Mouse (Mus musculus): Measurements from ENCODE around the gene Olfr376. TPM values are rescaled to one million over a fixed set of nuclear protein-coding genes. Genes with fewer than 3 reads are reported as not detected.

The Olfr376 gene
- not detected for total RNA-seq (2021)

DNA sequence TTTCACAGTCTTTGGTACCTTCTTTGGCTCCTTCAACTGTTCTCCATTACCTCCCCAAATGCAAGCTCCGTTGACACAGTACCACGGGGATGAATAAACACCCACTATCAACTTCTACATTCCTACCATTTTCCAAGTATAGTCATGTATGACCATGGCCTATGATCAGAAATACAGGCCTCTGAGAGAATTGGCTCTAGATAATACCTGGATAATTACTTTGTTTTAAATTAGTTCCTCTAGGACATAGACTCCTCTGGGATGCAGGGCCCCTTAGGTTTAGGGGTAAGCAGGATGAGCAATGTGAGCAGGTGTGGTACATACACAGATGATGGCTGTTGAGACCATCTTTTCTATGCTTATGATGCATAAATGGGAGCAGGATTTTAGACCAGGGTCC, at the start of gene Olfr376:
Gene Olfr376, plus strand, starts transcription at position 301 of the 400 bp plus-strand sequence.
- intact Hi-C loops (cut with DNase I), result no loop called here
- no peak for DNase-seq

DNA sequence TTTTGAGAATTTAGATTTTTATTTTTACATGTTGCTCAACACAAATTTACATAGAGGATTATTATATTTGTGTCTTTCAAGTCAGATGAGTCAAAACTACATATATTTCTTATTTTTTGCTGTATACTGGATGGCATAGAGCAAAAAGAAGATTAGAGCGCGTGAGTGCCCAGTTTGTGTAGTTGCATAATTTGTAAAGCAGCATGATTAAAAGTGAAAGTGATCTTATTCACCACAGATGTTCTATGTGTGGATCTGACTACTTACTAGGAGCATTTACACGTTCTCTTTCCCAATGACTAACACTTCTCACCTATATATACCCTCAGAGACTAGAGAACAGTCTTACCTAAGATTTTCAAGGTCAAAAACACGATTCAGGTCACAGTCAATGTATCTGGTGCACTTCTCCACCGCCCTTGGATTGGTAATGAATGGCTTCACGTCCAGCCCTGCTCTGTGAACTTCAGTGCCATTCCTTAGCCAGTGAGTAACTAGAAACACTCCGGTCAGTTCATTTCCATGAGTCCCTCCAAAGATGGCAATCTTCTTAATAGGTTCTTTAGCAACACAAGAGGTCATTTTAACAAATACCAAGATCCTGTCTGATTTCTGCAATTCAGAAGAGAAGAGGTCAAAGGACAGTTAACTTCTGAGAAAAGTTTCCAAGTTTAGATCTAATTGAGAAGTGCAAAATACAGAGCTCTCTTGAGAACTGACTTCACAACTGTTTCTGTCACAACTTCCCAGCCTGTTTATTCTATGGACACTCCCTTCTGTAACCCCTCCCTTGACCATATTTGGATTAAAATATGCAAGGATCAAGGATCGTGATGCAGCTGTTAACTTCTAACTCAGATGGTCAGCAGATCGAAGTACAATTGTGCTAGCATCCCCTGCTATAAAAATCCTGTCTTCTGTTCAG, 46.9 kb upstream of the Olfr376 start:
- no peak for DNase-seq
- intact Hi-C loops (cut with DNase I), result no loop called here

DNA sequence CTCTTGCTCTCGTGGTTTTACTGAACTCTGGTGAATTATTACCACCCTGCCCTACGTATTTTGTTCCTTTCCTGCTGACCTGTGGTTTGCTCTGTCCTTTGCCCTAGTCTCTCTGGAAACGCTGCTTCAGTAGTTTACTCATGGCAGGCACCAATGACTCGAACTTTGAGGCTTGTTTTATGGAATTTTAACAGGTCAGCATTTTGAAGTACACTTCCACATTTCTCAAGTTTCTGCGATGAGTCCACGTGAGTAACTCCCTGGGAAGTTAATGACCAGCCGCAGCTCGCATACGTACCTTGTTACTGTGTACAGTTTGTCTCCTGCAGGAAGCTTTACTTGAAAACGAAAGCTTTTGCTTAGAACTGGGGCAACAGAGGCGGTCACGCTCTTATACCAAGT, 44.6 kb upstream of the Olfr376 start:
- intact Hi-C loops (cut with DNase I), result no loop called here
- no peak for DNase-seq

GRCm38 (mm10) chr11:73327361-73327760, 43.7 kb upstream of the Olfr376 start:
- intact Hi-C loops (cut with DNase I), result no loop called here
- peak; percentile 4 for DNase-seq

- no peak for DNase-seq
- intact Hi-C loops (cut with DNase I), result no loop called here
These were observed 41.6 kb upstream of the Olfr376 start, which contains the start of the genes Aspa, Gm49340 and Spata22 for GRCm38 (mm10) chr11:73329442-73329841. Gene Aspa, minus strand, starts transcription at chr11:73329596. Gene Gm49340, plus strand, starts transcription at chr11:73329741. Gene Spata22, plus strand, starts transcription at chr11:73329741.

DNA sequence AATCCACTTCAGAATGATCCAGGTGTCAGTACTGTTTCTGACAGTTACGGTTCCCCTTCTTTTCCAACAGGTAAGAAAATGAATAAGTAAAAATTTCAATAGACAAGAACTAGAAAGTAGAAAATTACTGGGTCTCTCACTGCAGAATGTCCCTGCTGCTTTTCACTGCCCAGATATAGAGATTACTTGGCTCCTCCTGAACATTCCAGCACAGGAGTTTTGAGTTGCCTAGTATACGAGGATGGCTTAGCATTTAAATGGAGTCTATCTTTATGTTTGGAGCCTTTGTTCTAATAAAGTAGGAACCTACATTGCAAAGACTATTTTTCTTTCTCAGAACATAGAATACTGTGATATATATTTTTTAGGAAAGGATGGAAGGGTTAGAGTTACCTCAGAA, 37.7 kb upstream of the Olfr376 start:
- DNase-seq, result no peak
- intact Hi-C loops (cut with DNase I), result no loop called here

DNA sequence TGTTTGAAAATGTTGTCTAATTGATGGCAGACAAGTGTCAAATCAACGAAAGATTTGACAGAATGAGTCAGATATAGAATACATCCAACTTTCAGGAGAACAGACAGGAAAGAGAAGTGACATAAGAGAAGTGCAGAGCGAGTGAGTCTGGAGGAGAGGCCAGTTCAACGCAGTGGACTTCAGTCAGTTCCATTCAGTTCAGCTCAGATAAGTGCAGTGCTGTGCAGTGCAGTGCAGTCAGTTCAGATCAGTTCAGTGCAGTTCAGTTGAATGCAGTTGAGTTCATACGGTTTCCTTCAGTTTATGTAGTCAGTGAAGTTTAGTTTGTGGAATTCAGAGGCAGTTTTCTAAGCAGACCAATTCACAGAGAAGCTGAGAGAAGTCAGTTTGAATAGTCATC, 34.1 kb upstream of the Olfr376 start:
- intact Hi-C loops (cut with DNase I), result no loop called here
- DNase-seq, result no peak

- intact Hi-C loops (cut with DNase I), result no loop called here
- DNase-seq, result no peak
These were observed 20.6 kb upstream of the Olfr376 start, which contains the start of gene Olfr20 for GRCm38 (mm10) chr11:73350483-73350882. Gene Olfr20, plus strand, starts transcription at chr11:73350783.

DNA sequence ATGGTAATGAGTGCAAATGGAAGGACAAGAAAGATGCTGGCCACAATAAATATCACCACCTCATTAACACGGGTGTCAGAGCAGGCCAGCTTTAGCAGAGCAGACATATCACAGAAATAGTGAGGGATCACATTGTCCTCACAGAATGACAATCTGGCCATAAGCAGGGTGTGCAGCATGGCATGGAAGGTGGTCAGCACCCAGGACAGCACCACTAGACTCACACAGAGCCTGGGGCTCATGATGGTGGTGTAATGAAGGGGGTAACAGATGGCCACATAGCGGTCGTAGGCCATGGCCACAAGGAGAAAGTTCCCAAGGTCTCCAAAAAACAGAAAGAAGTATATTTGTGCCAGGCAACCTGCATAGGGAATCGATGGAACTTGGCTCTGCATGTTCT, 24.3 kb downstream of the Olfr376 start:
- intact Hi-C loops (cut with DNase I), result no loop called here
- no peak for DNase-seq

- intact Hi-C loops (cut with DNase I), result no loop called here
These were observed 28.5 kb downstream of the Olfr376 start, which contains the start of gene Olfr1 for GRCm38 (mm10) chr11:73399514-73399913. Gene Olfr1, minus strand, starts transcription at chr11:73399614.

More at GRCm38 (mm10) chr11:73399514-73399913, 28.5 kb downstream of the Olfr376 start, which contains the start of gene Olfr1:
- DNase-seq, result no peak

Other genes with a start within 250 kb of the Olfr376 start
- gene Haspin, start 233.0 kb upstream of the Olfr376 start, total RNA-seq (2021), result 1 to 10 TPM; 1.6 TPM
- 1 to 10 TPM in 1 of 2 experiments, under 1 TPM in 1; 0.72 to 1.0 TPM for gene P2rx5, start 210.8 kb upstream of the Olfr376 start, total RNA-seq (2021)
- 10 to 100 TPM; 59.8 to 64.3 TPM for gene Emc6, start 194.2 kb upstream of the Olfr376 start, total RNA-seq (2021)
- 10 to 100 TPM; 42.2 to 42.5 TPM for gene Tax1bp3, start 194.2 kb upstream of the Olfr376 start, total RNA-seq (2021)
- 10 to 100 TPM; 17.7 to 21.1 TPM for gene Ctns, start 172.2 kb upstream of the Olfr376 start, total RNA-seq (2021)
- 1 to 10 TPM; 1.1 to 1.2 TPM for gene Shpk, start 171.8 kb upstream of the Olfr376 start, total RNA-seq (2021)
- under 1 TPM; 0.46 to 0.82 TPM for gene Trpv1, start 137.0 kb upstream of the Olfr376 start, total RNA-seq (2021)
- gene Trpv3, start 103.9 kb upstream of the Olfr376 start, total RNA-seq (2021), result under 1 TPM; 0.46 to 0.66 TPM
- 1 to 10 TPM; 2.0 to 2.7 TPM for gene Aspa, start 41.6 kb upstream of the Olfr376 start, total RNA-seq (2021)
- gene Gm49340, start 41.5 kb upstream of the Olfr376 start, total RNA-seq (2021), result not detected
- gene Spata22, start 41.5 kb upstream of the Olfr376 start, total RNA-seq (2021), result under 1 TPM in 1 of 2 experiments, not detected in 1; 0.28 TPM
- not detected for gene Olfr20, start 20.5 kb upstream of the Olfr376 start, total RNA-seq (2021)
- not detected for gene Olfr1, start 28.4 kb downstream of the Olfr376 start, total RNA-seq (2021)
- gene Olfr378, start 57.2 kb downstream of the Olfr376 start, total RNA-seq (2021), result not detected
- gene Olfr380, start 86.3 kb downstream of the Olfr376 start, total RNA-seq (2021), result not detected
- not detected for gene Olfr381, start 120.4 kb downstream of the Olfr376 start, total RNA-seq (2021)
- gene Olfr382, start 146.0 kb downstream of the Olfr376 start, total RNA-seq (2021), result not detected
- not detected for gene Olfr385, start 221.8 kb downstream of the Olfr376 start, total RNA-seq (2021)
- not detected for gene Olfr384, start 227.3 kb downstream of the Olfr376 start, total RNA-seq (2021)

Data from left cerebral cortex, postnatal 4 days (tissue).